Mouse (Mus musculus): ENCODE data around the gene Rnf121. TPM values are rescaled to one million over a fixed set of nuclear protein-coding genes. Genes with fewer than 3 reads are reported as not detected.

The Rnf121 gene
- polyA plus RNA-seq, 1 experiment = 31.9 TPM

- TF ChIP-seq CTCF (IDR thresholded peaks at IDR 0.05; ENCODE audit: insufficient read depth, low read length) = no peak
- TF ChIP-seq POLR2A (IDR thresholded peaks at IDR 0.05; ENCODE audit: borderline replicate concordance, extremely low read depth, low read depth, low read length) = no peak
- H3K4me1 ChIP-seq (ENCODE audit: control insufficient read depth, insufficient read depth, low read length) = no peaks in the 10 kb centered on the region
- no peak for DNase-seq
- 86% methylated on average over 3 of the region's 3 CpGs for WGBS
- H3K4me3 ChIP-seq (replicated peaks; ENCODE audit: extremely low read depth, low read depth, low read length) = no peak overlapping the region
Measured at GRCm38 (mm10) chr7:101985081-101985480, 80.2 kb downstream of the Rnf121 start.

DNA sequence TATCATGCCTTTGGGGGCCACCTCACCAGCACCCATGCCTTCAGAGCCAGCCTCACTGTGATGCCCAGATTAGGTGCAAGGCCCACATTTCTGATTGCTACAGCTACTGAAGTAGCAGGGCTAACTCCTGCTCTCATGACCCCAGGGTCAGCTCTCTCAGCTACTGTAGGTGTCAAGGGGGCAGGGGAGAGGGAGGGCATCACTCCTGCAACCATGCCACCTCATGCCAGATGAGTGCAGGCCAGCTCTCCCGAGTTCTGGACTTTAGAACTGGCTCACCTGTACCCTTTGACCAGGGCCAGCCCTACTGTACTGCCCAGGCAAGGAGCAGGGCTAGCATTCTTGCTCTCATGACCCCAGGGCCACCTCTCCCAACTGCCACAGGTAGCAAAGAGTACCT is 82.5 kb downstream of the Rnf121 start:
- no peak overlapping the region for H3K4me3 ChIP-seq (replicated peaks; ENCODE audit: extremely low read depth, low read depth, low read length)
- DNase-seq = no peak
- H3K4me1 ChIP-seq (ENCODE audit: control insufficient read depth, insufficient read depth, low read length) = no peaks in the 10 kb centered on the region
- 70% methylated on average over 1 of the region's 1 CpGs for WGBS
- TF ChIP-seq POLR2A (IDR thresholded peaks at IDR 0.05; ENCODE audit: borderline replicate concordance, extremely low read depth, low read depth, low read length) (no peak), CTCF (IDR thresholded peaks at IDR 0.05; ENCODE audit: insufficient read depth, low read length) (no peak)

DNA sequence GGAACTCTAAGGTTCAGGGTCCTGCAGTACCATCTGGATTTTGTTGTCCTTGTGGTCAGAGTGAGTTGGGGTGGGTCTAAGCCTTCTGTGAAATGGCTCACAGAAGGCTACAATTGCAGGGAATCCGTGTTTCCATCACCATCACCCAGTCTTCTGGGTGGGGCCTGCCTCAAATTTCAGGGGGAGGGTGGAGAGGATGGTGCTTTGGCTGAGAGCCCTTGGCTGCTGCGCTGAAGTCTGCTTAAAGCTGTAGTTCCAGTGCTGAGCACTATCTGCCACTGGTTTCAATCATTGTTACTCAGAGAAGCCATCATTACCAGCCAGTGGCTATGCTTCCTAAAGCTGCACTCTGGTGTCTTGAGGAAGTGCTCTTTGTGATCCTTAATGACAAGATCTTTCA is 90.8 kb downstream of the Rnf121 start:
- 8% methylated on average over 2 of the region's 2 CpGs for WGBS
- DNase-seq = no peak
- peaks cover 8% of the 10 kb centered on the region for H3K4me1 ChIP-seq (ENCODE audit: control insufficient read depth, insufficient read depth, low read length)
- no peak overlapping the region for H3K4me3 ChIP-seq (replicated peaks; ENCODE audit: extremely low read depth, low read depth, low read length)
- TF ChIP-seq POLR2A (IDR thresholded peaks at IDR 0.05; ENCODE audit: borderline replicate concordance, extremely low read depth, low read depth, low read length) (no peak), CTCF (IDR thresholded peaks at IDR 0.05; ENCODE audit: insufficient read depth, low read length) (no peak)

- no peak for DNase-seq
- peaks cover 8% of the 10 kb centered on the region for H3K4me1 ChIP-seq (ENCODE audit: control insufficient read depth, insufficient read depth, low read length)
- no peak overlapping the region for H3K4me3 ChIP-seq (replicated peaks; ENCODE audit: extremely low read depth, low read depth, low read length)
- TF ChIP-seq CTCF (IDR thresholded peaks at IDR 0.05; ENCODE audit: insufficient read depth, low read length) = no peak
- TF ChIP-seq POLR2A (IDR thresholded peaks at IDR 0.05; ENCODE audit: borderline replicate concordance, extremely low read depth, low read depth, low read length) = no peak
- whole genome bisulfite sequencing = 45% methylated on average over 3 of the region's 3 CpGs
Measured at GRCm38 (mm10) chr7:101973730-101974129, 91.5 kb downstream of the Rnf121 start.

GRCm38 (mm10) chr7:101971721-101972120 is 93.5 kb downstream of the Rnf121 start:
- no peak overlapping the region for H3K4me3 ChIP-seq (replicated peaks; ENCODE audit: extremely low read depth, low read depth, low read length)

GRCm38 (mm10) chr7:101970821-101971461 is 94.3 kb downstream of the Rnf121 start:
- peaks cover 8% of the 10 kb centered on the region for H3K4me1 ChIP-seq (ENCODE audit: control insufficient read depth, insufficient read depth, low read length)
- WGBS = under 1% methylated on average over 19 of the region's 19 CpGs
- TF ChIP-seq POLR2A (IDR thresholded peaks at IDR 0.05; ENCODE audit: borderline replicate concordance, extremely low read depth, low read depth, low read length) = peak; percentile 50; the same call in 1 of the 2 replicates
- no peak for TF ChIP-seq CTCF (IDR thresholded peaks at IDR 0.05; ENCODE audit: insufficient read depth, low read length)

More at GRCm38 (mm10) chr7:101971721-101972120, 93.5 kb downstream of the Rnf121 start:
- peaks cover 8% of the 10 kb centered on the region for H3K4me1 ChIP-seq (ENCODE audit: control insufficient read depth, insufficient read depth, low read length)
- TF ChIP-seq POLR2A (IDR thresholded peaks at IDR 0.05; ENCODE audit: borderline replicate concordance, extremely low read depth, low read depth, low read length) (no peak), CTCF (IDR thresholded peaks at IDR 0.05; ENCODE audit: insufficient read depth, low read length) (no peak)
- 15% methylated on average over 2 of the region's 2 CpGs for WGBS
- DNase-seq = no peak

DNA sequence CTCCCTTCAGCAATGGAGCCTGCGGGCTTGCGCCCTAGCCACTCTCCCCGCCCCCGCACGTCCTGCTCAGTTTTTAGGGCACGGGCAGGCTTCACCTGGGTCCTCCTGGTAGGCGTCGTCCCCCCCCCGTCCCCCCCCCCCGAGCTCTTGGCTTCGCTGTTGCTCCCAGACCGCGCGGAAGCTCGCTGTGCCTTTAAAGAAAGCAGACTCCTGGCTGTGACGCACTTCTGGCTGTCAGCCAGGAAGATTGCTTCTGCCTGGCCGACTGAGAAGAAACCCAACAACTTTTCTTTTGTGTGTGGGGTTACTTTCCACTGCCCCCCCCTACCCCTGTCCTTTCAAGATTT is 94.9 kb downstream of the Rnf121 start:
- 0% methylated on average over 17 of the region's 17 CpGs for WGBS
- peak overlapping the region; percentile 90 for H3K4me3 ChIP-seq (replicated peaks; ENCODE audit: extremely low read depth, low read depth, low read length)
- DNase-seq = peak; percentile 86
- TF ChIP-seq POLR2A (IDR thresholded peaks at IDR 0.05; ENCODE audit: borderline replicate concordance, extremely low read depth, low read depth, low read length) (peak; percentile 46; the same call in 1 of the 2 replicates), CTCF (IDR thresholded peaks at IDR 0.05; ENCODE audit: insufficient read depth, low read length) (no peak)
- peaks cover 8% of the 10 kb centered on the region for H3K4me1 ChIP-seq (ENCODE audit: control insufficient read depth, insufficient read depth, low read length)

More at GRCm38 (mm10) chr7:101970821-101971461, 94.3 kb downstream of the Rnf121 start:
- H3K4me3 ChIP-seq (replicated peaks; ENCODE audit: extremely low read depth, low read depth, low read length) = peak overlapping the region; percentile 90
- peak; percentile 76 for DNase-seq

DNA sequence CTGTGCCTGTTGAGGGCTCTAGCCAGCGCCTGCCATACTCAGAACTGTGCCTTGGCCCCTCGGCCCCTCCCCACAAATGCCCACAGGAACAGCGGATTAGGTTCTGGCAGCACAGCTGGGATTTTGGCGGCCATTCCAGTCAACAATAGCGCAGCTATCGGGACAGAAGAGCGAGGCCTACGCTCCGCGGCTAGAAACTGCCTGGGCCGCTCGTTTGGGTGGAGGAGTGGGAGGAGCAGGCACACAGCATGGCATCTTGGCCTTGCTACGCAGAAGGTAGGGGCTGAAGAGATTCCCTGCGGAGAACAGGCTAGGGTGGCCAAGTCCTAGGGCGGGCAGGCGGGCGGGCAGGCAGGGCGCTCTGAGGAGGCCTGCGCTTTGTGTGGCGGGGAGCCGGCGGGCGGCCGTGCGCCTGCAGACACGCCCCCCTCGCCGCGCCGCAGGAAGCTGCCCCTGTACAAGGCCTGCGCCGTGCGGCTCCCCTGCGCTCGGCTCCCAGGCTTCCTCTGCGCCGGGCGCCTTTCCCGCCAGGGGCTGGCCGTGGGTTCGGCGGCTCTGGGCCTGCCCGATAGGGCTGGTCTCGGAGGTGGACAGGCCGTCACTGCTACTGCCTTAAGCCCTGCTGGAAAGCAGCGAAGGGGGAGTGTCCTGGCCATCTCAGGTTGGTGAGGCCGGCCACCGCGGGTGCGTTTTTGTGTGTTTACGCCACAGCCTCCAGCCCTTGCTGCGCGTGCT is 95.4 kb downstream of the Rnf121 start:
- WGBS = under 1% methylated on average over 53 of the region's 53 CpGs
- H3K4me1 ChIP-seq (ENCODE audit: control insufficient read depth, insufficient read depth, low read length) = peaks cover 4% of the 10 kb centered on the region; the same call in 1 of the 2 replicates
- DNase-seq = peak; percentile 87
- TF ChIP-seq POLR2A (IDR thresholded peaks at IDR 0.05; ENCODE audit: borderline replicate concordance, extremely low read depth, low read depth, low read length) (peak; percentile 60; the same call in 1 of the 2 replicates), CTCF (IDR thresholded peaks at IDR 0.05; ENCODE audit: insufficient read depth, low read length) (no peak)
- H3K4me3 ChIP-seq (replicated peaks; ENCODE audit: extremely low read depth, low read depth, low read length) = peak overlapping the region; percentile 90

Other genes starting within 250 kb of the Rnf121 start
- not detected in 2 replicates for gene Phox2a, start 247.2 kb downstream of the Rnf121 start, polyA plus RNA-seq (2012; rRNA removed)
- gene Inppl1, start 227.2 kb downstream of the Rnf121 start, polyA plus RNA-seq (2012; rRNA removed) = 84.3 TPM in 2 replicates
- gene Folr2, start 208.3 kb downstream of the Rnf121 start, polyA plus RNA-seq (2012; rRNA removed) = 11.8 and 12.6 TPM in 2 replicates
- 21.1 and 36.2 TPM in 2 replicates for gene Anapc15, start 201.8 kb downstream of the Rnf121 start, polyA plus RNA-seq (2012; rRNA removed)
- 0.67 and 1.2 TPM in 2 replicates for gene Folr1, start 194.7 kb downstream of the Rnf121 start, polyA plus RNA-seq (2012; rRNA removed)
- gene Lamtor1, start 159.6 kb downstream of the Rnf121 start, polyA plus RNA-seq (2012; rRNA removed) = 171 and 205 TPM in 2 replicates
- 0.06 TPM in 1 of 2 replicates, not detected in the other for gene Tomt, start 159.1 kb downstream of the Rnf121 start, polyA plus RNA-seq (2012; rRNA removed)
- 28.9 and 36.5 TPM in 2 replicates for gene Lrrc51, start 131.6 kb downstream of the Rnf121 start, polyA plus RNA-seq (2012; rRNA removed)
- 80.1 and 93.4 TPM in 2 replicates for gene Numa1, start 131.4 kb downstream of the Rnf121 start, polyA plus RNA-seq (2012; rRNA removed)
- 11.4 and 12.0 TPM in 2 replicates for gene Il18bp, start 46.8 kb downstream of the Rnf121 start, polyA plus RNA-seq (2012; rRNA removed)
- 14.8 and 18.9 TPM in 2 replicates for gene Xndc1, start within 50 bp of the Rnf121 start, polyA plus RNA-seq (2012; rRNA removed)
- 3.0 and 3.5 TPM in 2 replicates for gene Xntrpc, start 244 bp upstream of the Rnf121 start, polyA plus RNA-seq (2012; rRNA removed)
- gene Trpc2, start 17.6 kb upstream of the Rnf121 start, polyA plus RNA-seq (2012; rRNA removed) = not detected in 2 replicates
- 7.3 and 15.7 TPM in 2 replicates for gene Art1, start 36.3 kb upstream of the Rnf121 start, polyA plus RNA-seq (2012; rRNA removed)
- 0.27 and 1.2 TPM in 2 replicates for gene Art5, start 44.0 kb upstream of the Rnf121 start, polyA plus RNA-seq (2012; rRNA removed)
- gene Chrna10, start 51.4 kb upstream of the Rnf121 start, polyA plus RNA-seq (2012; rRNA removed) = 1.6 and 1.9 TPM in 2 replicates
- 14.2 and 17.8 TPM in 2 replicates for gene Nup98, start 144.7 kb upstream of the Rnf121 start, polyA plus RNA-seq (2012; rRNA removed)
- gene Pgap2, start 144.7 kb upstream of the Rnf121 start, polyA plus RNA-seq (2012; rRNA removed) = 147 and 180 TPM in 2 replicates
- gene Rhog, start 190.6 kb upstream of the Rnf121 start, polyA plus RNA-seq (2012; rRNA removed) = 101 and 113 TPM in 2 replicates
- 74.0 and 78.7 TPM in 2 replicates for gene Stim1, start 202.3 kb upstream of the Rnf121 start, polyA plus RNA-seq (2012; rRNA removed)

All from lung, adult 2 months (tissue).